Mouse (Mus musculus) kidney, adult 2 months (tissue): ENCODE results near the gene Zfp93.
A peak's percentile ranks its signal among the peaks of the same experiment; 100 is the strongest.

Source experiments
- CTCF ChIP-seq: fragments of 200-500 bp; conservative IDR thresholded peaks from 2 replicates; pipeline ENCODE4 v1.5.1; 2011; ENCODE audit warnings: low read depth, mild to moderate bottlenecking, control low read depth, low read length, moderate library complexity, mixed read lengths; ENCODE audit not compliant: insufficient read depth, insufficient read length
- POLR2A ChIP-seq: fragments of 200-500 bp; IDR thresholded peaks from one replicate; pipeline ENCODE4 v1.6.1; 2011; ENCODE audit warnings: low read depth, low read length, control low read depth

GRCm38 (mm10) chr7:24254633-24255474 lies 15.4 kb upstream of the Zfp93 start, which contains the start of gene Zfp108:
- no peak for TF ChIP-seq CTCF
- peak; percentile 49 for TF ChIP-seq POLR2A
